Mouse (Mus musculus): ENCODE data around the gene Mrgpre. TPM values are rescaled to one million over a fixed set of nuclear protein-coding genes. Genes with fewer than 3 reads are reported as not detected.

Mrgpre gene
- total and polyA plus RNA-seq, 3 experiments, result 0.15 to 0.18 TPM; not detected in 1

DNA sequence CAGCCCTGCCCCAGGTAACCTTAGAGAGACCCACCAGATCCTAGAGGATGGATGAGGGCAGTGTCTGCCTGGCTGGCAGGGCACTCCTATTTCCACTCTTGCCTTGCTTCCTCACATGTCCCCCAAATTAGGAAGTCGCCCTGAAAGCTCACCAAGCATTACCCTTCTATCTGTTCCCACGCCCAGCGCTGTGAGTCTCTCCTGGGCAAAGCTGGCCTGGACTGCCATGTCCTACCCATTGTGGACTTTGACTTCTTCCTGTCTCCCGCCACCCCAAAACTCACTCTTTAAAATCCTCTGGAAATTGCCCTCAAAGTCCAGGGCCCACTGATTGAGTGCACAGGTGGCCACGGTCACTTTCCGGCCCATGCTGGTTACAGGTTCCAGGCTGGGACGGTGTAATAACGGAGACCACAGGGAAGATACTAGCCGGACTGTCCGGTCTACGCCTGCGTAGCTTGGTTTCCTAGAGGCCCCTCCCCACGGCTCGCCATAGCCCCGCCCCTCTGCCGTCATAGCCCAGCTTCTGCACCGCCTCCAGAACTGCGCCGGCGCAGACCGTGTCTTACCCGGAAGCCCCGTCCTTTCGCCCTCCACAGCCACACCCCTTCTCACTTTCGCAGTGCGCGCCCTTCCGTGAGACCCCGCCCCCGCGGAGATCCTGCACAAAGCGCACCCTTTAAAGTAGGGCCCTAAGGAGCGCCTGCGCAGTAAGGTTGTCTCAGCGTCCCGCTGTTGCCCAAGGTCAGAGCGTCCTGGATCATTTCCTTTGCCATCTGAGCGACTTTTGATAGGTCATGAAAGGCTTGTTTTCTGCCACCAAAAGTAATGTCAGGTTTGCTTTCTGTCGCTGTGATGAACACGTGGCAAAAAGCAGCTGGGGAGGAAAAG, 38.3 kb upstream of the Mrgpre start, which contains the start of the genes Nadsyn1 and Dhcr7 (continued):
- TF ChIP-seq MXI1 (IDR thresholded peaks at IDR 0.05; ENCODE audit: low read depth, low read length) (0 out of 2 replicates have a peak, but pooled peaks have one; percentile 66), ZKSCAN1 (IDR thresholded peaks at IDR 0.05; ENCODE audit: low read depth, low read length) (no peak), CTCF (IDR thresholded peaks at IDR 0.05 in 2 of 3, conservative IDR thresholded peaks at IDR 0.05 in 1 of 3; ENCODE audit: control insufficient read depth in 1 of 3, insufficient read depth in 1 of 3, low read depth in 2 of 3, low read length in 3 of 3, poor library complexity in 1 of 3, severe bottlenecking in 1 of 3) (no peak), NELFE (IDR thresholded peaks at IDR 0.05; ENCODE audit: low read depth, low read length) (peak; percentile 89)

DNA sequence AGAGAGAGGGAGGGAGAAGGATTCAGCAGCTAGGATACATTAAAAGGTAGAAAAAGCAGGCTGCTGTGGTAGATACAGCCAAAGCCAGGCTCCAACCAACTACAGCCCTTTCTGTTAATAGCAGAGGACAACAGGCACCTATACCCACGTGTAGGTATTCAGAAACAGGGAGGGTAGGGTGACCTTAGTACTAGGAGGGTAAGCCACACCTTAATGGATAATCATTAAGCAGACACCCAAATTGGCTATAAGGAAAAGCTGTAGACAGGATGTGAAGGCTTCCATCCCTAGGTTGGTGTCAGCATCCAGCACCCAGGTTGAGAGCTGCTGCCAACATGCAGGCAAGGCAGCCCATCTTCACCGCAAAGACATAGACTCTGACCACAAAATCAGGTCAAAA, 36.9 kb upstream of the Mrgpre start:
- H3K27ac ChIP-seq (ENCODE audit: control insufficient read depth, low read depth, low read length), result no peak overlapping the region
- TF ChIP-seq NELFE (IDR thresholded peaks at IDR 0.05; ENCODE audit: low read depth, low read length) (no peak), MAX (IDR thresholded peaks at IDR 0.05; ENCODE audit: low read length) (no peak), ZC3H11A (IDR thresholded peaks at IDR 0.05; ENCODE audit: low read depth, low read length) (no peak), SMC3 (IDR thresholded peaks at IDR 0.05; ENCODE audit: low read depth, low read length) (no peak), RCOR1 (IDR thresholded peaks at IDR 0.05; ENCODE audit: low read depth, low read length) (no peak), KAT2A (conservative IDR thresholded peaks at IDR 0.05; ENCODE audit: low read depth, low read length) (no peak), ELF1 (IDR thresholded peaks at IDR 0.05; ENCODE audit: low read depth, low read length) (no peak), POLR2AphosphoS2 (IDR thresholded peaks at IDR 0.05; ENCODE audit: low read length) (no peak), TBP (IDR thresholded peaks at IDR 0.05; ENCODE audit: low read depth, low read length) (no peak), E2F4 (IDR thresholded peaks at IDR 0.05; ENCODE audit: borderline replicate concordance, low read depth, low read length) (no peak), GABPA (IDR thresholded peaks at IDR 0.05; ENCODE audit: low read depth, low read length) (no peak), MEF2A (IDR thresholded peaks at IDR 0.05; ENCODE audit: extremely low read depth, insufficient replicate concordance, low read depth, low read length, poor library complexity, severe bottlenecking) (no peak), MYC (IDR thresholded peaks at IDR 0.05; ENCODE audit: low read depth, low read length) (no peak), CHD2 (IDR thresholded peaks at IDR 0.05; ENCODE audit: low read length) (no peak), ZNF384 (IDR thresholded peaks at IDR 0.05; ENCODE audit: low read depth, low read length) (no peak), USF2 (IDR thresholded peaks at IDR 0.05; ENCODE audit: borderline replicate concordance in 1 of 2, insufficient read depth in 1 of 2, low read depth in 1 of 2, low read length in 2 of 2) (no peak)
- H3K4me1 ChIP-seq (ENCODE audit: control insufficient read depth in 1 of 2, insufficient read depth in 2 of 2, low read length in 2 of 2), result peaks cover 0 to 11% of the 10 kb centered on the region in 2 experiments; a peak in 2 of 4 replicates
- H3K4me3 ChIP-seq (ENCODE audit: control insufficient read depth in 1 of 2, insufficient read depth in 1 of 2, low read depth in 2 of 2, low read length in 2 of 2), result no peak overlapping the region
- H3K27me3 ChIP-seq (ENCODE audit: control insufficient read depth in 1 of 2, insufficient read depth in 2 of 2, low read length in 2 of 2), result no peaks in the 10 kb centered on the region
- no peak overlapping the region for H3K9ac ChIP-seq (ENCODE audit: control insufficient read depth, low read depth, low read length, poor library complexity, severe bottlenecking)
- no peak for DNase-seq (ENCODE audit: low read depth, low spot score)
- peaks cover 0 to 4% of the 10 kb centered on the region in 2 experiments; a peak in 2 of 4 replicates for H3K36me3 ChIP-seq (ENCODE audit: control insufficient read depth in 1 of 2, insufficient read depth in 2 of 2, low read length in 2 of 2)
- H3K9me3 ChIP-seq (replicated peaks; ENCODE audit: insufficient read depth, low read length), result no peaks in the 10 kb centered on the region
- H3K79me2 ChIP-seq (ENCODE audit: control insufficient read depth, insufficient read depth, low read length, poor library complexity), result peaks cover 4% of the 10 kb centered on the region

Data from MEL (cell line).